Mouse (Mus musculus) intestine, postnatal 0 days (tissue): ENCODE results near the gene Eif4e1b. TPM values are rescaled to one million over a fixed set of nuclear protein-coding genes. Genes with fewer than 3 reads are reported as not detected.
A peak's percentile ranks its signal among the peaks of the same experiment; 100 is the strongest.

Experiments
- ATAC-seq: fragments of 200-750 bp; cut with Nextera tagmentation; 2 replicates; pipeline ENCODE4 v1.8.0; 2017; ENCODE audit warnings: mild to moderate bottlenecking, moderate TSS enrichment, moderate library complexity
- H3K27ac ChIP-seq: fragments of 300-500 bp; sonication (generic); 2 replicates; pipeline ENCODE4 v1.5.1; 2014; ENCODE audit warnings: mild to moderate bottlenecking, low read depth, low read length, moderate library complexity
- H3K27me3 ChIP-seq: fragments of 300-500 bp; sonication (generic); replicated peaks from 2 replicates; pipeline ENCODE4 v1.6.1; 2014; ENCODE audit warnings: low read length, mixed read lengths; ENCODE audit not compliant: control insufficient read depth, insufficient read depth
- H3K36me3 ChIP-seq: fragments of 300-500 bp; sonication (generic); 2 replicates; pipeline ENCODE4 v1.6.1; 2014; ENCODE audit warnings: mild to moderate bottlenecking, moderate library complexity; ENCODE audit not compliant: control insufficient read depth, insufficient read depth
- H3K4me1 ChIP-seq: fragments of 300-500 bp; sonication (generic); replicated peaks from 2 replicates; pipeline ENCODE4 v1.6.1; 2014; ENCODE audit warnings: antibody characterized with exemption, low read length, mixed read lengths; ENCODE audit not compliant: control insufficient read depth, insufficient read depth
- H3K4me2 ChIP-seq: fragments of 300-500 bp; sonication (generic); replicated peaks from 2 replicates; pipeline ENCODE4 v1.6.1; 2014; ENCODE audit warnings: low read depth, mild to moderate bottlenecking, moderate library complexity
- H3K4me3 ChIP-seq: fragments of 300-500 bp; sonication (generic); 2 replicates; pipeline ENCODE4 v1.5.1; 2014; ENCODE audit warnings: low read depth, low read length
- H3K9ac ChIP-seq: fragments of 300-500 bp; sonication (generic); 2 replicates; pipeline ENCODE4 v1.6.1; 2014; ENCODE audit warnings: mild to moderate bottlenecking, low read depth, low read length
- H3K9me3 ChIP-seq: fragments of 300-500 bp; sonication (generic); 2 replicates; pipeline ENCODE4 v1.6.1; 2016; ENCODE audit warnings: mixed run types; ENCODE audit not compliant: control insufficient read depth
- CTCF ChIP-seq: sonication (generic); IDR thresholded peaks from 2 replicates; pipeline ENCODE4 v1.5.1; 2016; ENCODE audit warnings: low read depth, mild to moderate bottlenecking, control low read depth, antibody characterized with exemption, moderate library complexity
- WGBS: fragments of 180-500 bp; shearing (Covaris S2); extraction: QIAGEN DNeasy Blood & Tissue Kit; methylation state at CpG from one replicate; pipeline ENCODE4 v1.1.7; 2014; 5-methylcytosine and 5-hydroxymethylcytosine counted together
- polyA plus RNA-seq: library from polyadenylated mRNA; unstranded; fragments of >200 nt; fragmentation: Nextera tagmentation; extraction: Ambion mirVana; gene quantifications from 2 replicates; pipeline ENCODE4 v1.2.1, GENCODE M21; 2015

Eif4e1b gene
- not detected in 2 replicates for polyA plus RNA-seq

DNA sequence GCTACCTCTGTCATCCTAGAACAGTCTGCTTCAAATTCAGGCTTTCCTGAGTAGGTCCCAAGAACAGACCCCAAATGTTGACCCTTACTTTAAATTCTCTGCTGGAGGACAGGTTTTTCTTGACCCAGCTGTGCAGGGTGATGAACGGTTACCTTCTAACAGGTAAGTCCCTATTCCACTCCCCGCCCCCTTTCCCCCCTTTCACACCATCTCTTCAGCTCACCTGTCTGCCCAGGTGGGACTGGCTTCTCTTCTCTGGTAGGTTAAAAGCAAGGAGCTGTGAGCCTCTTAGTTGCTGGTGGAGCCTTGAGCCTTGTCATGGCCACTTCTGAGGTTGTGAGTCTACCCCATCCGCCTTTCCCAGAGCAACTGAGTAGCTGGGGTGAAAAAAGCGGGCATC lies at the start of gene Eif4e1b:
TSS of gene Eif4e1b (plus strand) at position 301 of the 400 bp plus-strand sequence.
- WGBS = 79% methylated on average over 4 of the region's 4 CpGs
- Histone ChIP-seq H3K4me1 (no peaks in the 10 kb centered on the region), H3K27ac (no peak within 1 kb of the TSS), H3K4me3 (no peak within 1 kb of the TSS), H3K36me3 (no peaks in the 10 kb centered on the region), H3K9ac (no peak within 1 kb of the TSS), H3K9me3 (no peaks in the 10 kb centered on the region), H3K4me2 (no peak within 1 kb of the TSS), H3K27me3 (no peaks in the 10 kb centered on the region)
- TF ChIP-seq CTCF = no peak
- ATAC-seq = no peak

DNA sequence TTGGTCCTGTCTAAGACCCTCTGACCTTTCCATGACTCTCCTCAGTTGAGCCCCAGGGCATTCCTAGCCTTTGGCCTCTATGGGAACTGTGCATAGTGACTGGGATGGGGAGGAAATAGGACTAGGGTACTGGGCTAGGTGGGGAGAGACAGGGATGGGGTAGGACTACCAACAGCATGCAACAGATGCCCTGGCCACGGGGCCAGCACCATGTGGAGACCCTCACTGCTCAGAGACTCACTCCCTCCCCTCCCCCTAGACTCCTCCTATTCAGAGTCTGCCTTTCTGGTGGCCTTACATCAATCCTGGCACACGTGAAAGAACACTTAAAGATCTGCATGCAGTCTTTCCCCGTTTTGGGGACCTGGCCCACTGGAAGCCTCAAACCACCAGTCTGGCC lies 46.9 kb upstream of the Eif4e1b start:
- Histone ChIP-seq H3K9ac (no peak overlapping the region), H3K27ac (no peak overlapping the region), H3K4me3 (no peak overlapping the region), H3K36me3 (peaks cover 20% of the 10 kb centered on the region; the same call in 1 of the 2 replicates), H3K9me3 (no peaks in the 10 kb centered on the region), H3K4me2 (peak overlapping the region; percentile 73), H3K4me1 (no peaks in the 10 kb centered on the region; the same call in 1 of the 2 replicates), H3K27me3 (peaks cover 30% of the 10 kb centered on the region)
- no peak for ATAC-seq
- TF ChIP-seq CTCF = no peak
- WGBS = 44% methylated on average over 3 of the region's 3 CpGs

DNA sequence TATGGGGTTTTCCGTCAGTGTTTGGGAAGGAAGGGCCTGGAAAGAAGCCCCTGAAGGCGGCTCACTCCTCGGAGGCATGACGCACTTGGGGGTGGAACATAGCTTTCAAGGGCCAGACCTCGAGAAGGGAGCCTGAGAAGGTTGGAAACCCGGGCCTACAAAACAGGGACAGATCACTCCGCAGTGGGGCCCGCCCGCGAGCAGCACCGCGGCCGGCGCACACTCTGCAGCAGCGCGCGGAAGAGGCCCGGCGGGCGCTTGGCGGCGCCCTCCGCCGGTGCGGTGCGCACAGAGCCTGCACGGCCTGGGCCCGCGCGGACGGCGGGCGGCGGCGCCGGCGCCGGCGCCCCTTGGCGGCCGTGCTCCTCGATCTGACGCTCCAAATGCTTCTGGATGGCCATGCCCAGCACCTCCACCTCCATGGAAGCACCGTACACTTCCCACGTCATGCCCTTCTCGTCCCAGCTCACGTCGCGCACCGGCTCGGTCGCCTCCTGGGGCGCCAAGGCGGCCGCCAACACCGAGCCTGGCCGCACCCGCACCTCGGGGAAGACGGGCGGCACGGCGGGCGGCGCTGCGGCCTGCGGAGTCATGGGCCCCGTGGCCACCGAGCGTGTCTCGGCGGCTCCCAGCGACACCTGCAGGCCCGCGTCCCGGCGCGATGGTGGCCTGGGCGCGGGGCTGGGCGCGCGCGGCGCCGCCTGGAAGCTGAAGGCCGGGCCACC lies 46.1 kb upstream of the Eif4e1b start:
- ATAC-seq = peak; percentile 69
- WGBS = 1% methylated on average over 59 of the region's 87 CpGs
- Histone ChIP-seq H3K4me1 (no peaks in the 10 kb centered on the region; the same call in 1 of the 2 replicates), H3K27ac (no peak overlapping the region), H3K36me3 (peaks cover 20% of the 10 kb centered on the region; the same call in 1 of the 2 replicates), H3K27me3 (peaks cover 30% of the 10 kb centered on the region), H3K9me3 (no peaks in the 10 kb centered on the region), H3K4me3 (peak overlapping the region; percentile 32), H3K4me2 (peak overlapping the region; percentile 73), H3K9ac (peak overlapping the region; percentile 13; the same call in 1 of the 2 replicates)
- peak; percentile 26; the same call in 1 of the 2 replicates for TF ChIP-seq CTCF

DNA sequence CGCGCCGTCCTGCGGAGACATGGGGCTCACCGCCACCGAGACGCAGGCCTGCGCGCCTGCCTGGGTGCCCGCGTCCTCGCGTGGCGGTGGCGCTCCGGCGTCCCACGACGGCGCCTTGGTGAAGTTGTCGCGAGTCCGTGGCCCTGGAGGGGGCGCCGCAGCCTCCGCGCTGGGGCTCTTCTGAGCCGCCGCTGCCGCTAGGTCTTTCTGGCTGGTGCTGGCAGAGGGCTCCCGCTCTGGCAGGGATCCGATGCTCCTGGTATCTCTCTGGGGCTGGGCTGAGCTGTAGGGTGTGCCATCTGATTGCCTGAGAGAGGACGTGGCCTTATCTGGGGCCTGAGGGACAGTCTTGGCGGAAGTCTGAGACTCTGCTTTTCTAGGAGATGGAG lies 45.6 kb upstream of the Eif4e1b start:
- TF ChIP-seq CTCF = no peak
- peak; percentile 9; the same call in 1 of the 2 replicates for ATAC-seq
- Histone ChIP-seq H3K27me3 (peaks cover 30% of the 10 kb centered on the region), H3K27ac (no peak overlapping the region), H3K4me2 (peak overlapping the region; percentile 73), H3K4me3 (peak overlapping the region; percentile 32), H3K36me3 (peaks cover 20% of the 10 kb centered on the region; the same call in 1 of the 2 replicates), H3K9me3 (no peaks in the 10 kb centered on the region), H3K4me1 (no peaks in the 10 kb centered on the region; the same call in 1 of the 2 replicates), H3K9ac (peak overlapping the region; percentile 13; the same call in 1 of the 2 replicates)
- WGBS = 4% methylated on average over 34 of the region's 34 CpGs

DNA sequence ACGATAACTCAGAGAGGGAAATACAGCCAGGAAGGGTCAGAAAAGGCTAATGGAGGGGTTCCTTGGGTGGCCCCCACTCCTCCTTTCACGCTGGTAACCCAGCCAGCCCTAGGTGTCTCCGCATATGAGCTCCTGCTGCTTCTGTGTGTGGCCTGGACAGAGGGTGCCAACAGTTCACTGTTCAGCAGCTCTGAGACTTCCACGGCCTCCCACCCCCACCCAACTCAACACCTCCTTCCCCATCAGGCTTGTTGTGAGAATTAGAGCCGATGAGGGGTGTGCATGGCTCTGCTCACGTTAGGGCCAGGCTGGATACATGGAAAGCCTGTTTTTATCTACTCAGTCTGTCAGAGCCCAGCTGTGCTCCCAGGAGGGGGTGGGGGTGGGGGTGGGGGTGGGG lies 37.7 kb upstream of the Eif4e1b start:
- H3K4me1 ChIP-seq = peaks cover 4% of the 10 kb centered on the region
- no peak overlapping the region for H3K4me3 ChIP-seq
- WGBS = 42% methylated on average over 6 of the region's 6 CpGs
- H3K27ac ChIP-seq = no peak overlapping the region
- no peaks in the 10 kb centered on the region for H3K9me3 ChIP-seq
- no peak for ATAC-seq
- no peak overlapping the region for H3K9ac ChIP-seq
- TF ChIP-seq CTCF = no peak
- peaks cover 39% of the 10 kb centered on the region for H3K27me3 ChIP-seq
- no peak overlapping the region for H3K4me2 ChIP-seq
- H3K36me3 ChIP-seq = no peaks in the 10 kb centered on the region

DNA sequence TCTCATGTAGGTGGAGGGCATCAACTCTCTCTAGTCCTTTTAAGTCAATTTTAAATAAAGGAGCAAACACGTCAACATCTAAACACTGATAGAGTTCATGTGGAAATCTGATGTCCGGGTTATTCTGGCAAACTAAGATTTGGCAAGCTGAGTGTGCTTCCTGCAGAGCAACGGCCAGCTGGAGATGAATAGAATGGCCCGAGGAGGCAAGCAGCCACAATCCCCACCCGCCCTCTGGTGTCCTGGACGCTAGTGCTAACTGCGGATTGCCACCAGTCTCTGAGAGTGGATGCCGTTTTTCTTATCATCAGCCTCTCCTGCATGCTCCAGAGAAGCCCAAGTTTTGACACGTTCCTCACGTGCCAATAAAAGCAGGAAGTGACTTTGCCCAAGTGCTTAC lies 36.9 kb upstream of the Eif4e1b start:
- peaks cover 42% of the 10 kb centered on the region for H3K27me3 ChIP-seq
- H3K4me3 ChIP-seq = no peak overlapping the region
- WGBS = 36% methylated on average over 10 of the region's 10 CpGs
- ATAC-seq = no peak
- no peak overlapping the region for H3K4me2 ChIP-seq
- H3K9me3 ChIP-seq = no peaks in the 10 kb centered on the region
- peaks cover 4% of the 10 kb centered on the region for H3K4me1 ChIP-seq
- H3K36me3 ChIP-seq = no peaks in the 10 kb centered on the region
- no peak for TF ChIP-seq CTCF
- H3K27ac ChIP-seq = no peak overlapping the region
- H3K9ac ChIP-seq = no peak overlapping the region
